Mouse (Mus musculus): Measurements from ENCODE around the gene Arhgef3. TPM values are rescaled to one million over a fixed set of nuclear protein-coding genes. Genes with fewer than 3 reads are reported as not detected.
"Not testable (repeated sequence)": the region's sequence is repeated elsewhere in the genome, so short reads cannot be mapped to it uniquely, and the experiment has no call there.

The Arhgef3 gene
- polyA plus RNA-seq, 2 experiments: 2.6 to 5.4 TPM

- TF ChIP-seq CTCF (IDR thresholded peaks at IDR 0.05; ENCODE audit: low read depth): no peak
- no peak for TF ChIP-seq EP300 (IDR thresholded peaks at IDR 0.05; ENCODE audit: low read depth)
- Histone ChIP-seq H3K9me3 (ENCODE audit: control insufficient read depth, low read length) (no peaks in the 10 kb centered on the region), H3K9ac (replicated peaks) (no peak overlapping the region), H3K27ac (no peak overlapping the region), H3K27me3 (ENCODE audit: control insufficient read depth, insufficient read depth, low read length) (no peaks in the 10 kb centered on the region), H3K36me3 (replicated peaks; ENCODE audit: control insufficient read depth, insufficient read depth, low read depth) (no peaks in the 10 kb centered on the region), H3K4me2 (ENCODE audit: low read depth) (no peak overlapping the region), H3K4me3 (ENCODE audit: insufficient read depth in 1 of 2, low read depth in 2 of 2, low read length in 2 of 2) (no peak overlapping the region), H3K4me1 (replicated peaks; ENCODE audit: control insufficient read depth in 2 of 2, insufficient read depth in 2 of 2, low read length in 1 of 2) (peaks cover 0 to 4% of the 10 kb centered on the region in 2 experiments; a peak in 1 of 4 replicates)
- 34% methylated on average over 2 of the region's 2 CpGs for WGBS (ENCODE audit: insufficient replicate concordance)
- DNase-seq (ENCODE audit: low read depth in 3 of 3, low spot score in 3 of 3) (no peak), ATAC-seq (ENCODE audit: insufficient read depth) (no peak)
These were observed 128.1 kb downstream of the Arhgef3 start for GRCm38 (mm10) chr14:27242769-27243168.

DNA sequence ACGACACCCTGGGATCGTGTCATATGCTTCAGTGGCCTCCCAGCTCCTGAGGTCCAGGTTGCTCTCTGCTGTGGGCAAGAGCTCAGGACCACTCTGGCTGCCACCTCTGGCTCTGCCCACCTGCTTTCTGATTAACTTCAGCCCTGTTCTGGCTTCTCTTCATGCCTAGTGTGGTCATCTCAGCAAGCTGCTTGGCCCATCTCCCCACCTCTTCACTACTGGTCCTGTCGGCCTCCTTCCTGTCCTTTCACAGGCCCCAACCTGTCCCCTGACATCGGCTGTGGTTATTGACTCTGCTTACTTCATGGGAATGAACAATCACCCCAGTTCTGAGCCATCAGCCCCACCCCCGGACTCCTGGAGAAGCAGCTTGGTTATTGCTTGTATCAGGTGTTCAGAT lies 128.9 kb downstream of the Arhgef3 start:
- Histone ChIP-seq H3K36me3 (replicated peaks; ENCODE audit: control insufficient read depth, insufficient read depth, low read depth) (no peaks in the 10 kb centered on the region), H3K4me3 (ENCODE audit: insufficient read depth in 1 of 2, low read depth in 2 of 2, low read length in 2 of 2) (no peak overlapping the region), H3K9ac (replicated peaks) (no peak overlapping the region), H3K4me1 (replicated peaks; ENCODE audit: control insufficient read depth in 2 of 2, insufficient read depth in 2 of 2, low read length in 1 of 2) (no peaks in the 10 kb centered on the region), H3K4me2 (ENCODE audit: low read depth) (no peak overlapping the region), H3K27me3 (ENCODE audit: control insufficient read depth, insufficient read depth, low read length) (no peaks in the 10 kb centered on the region), H3K9me3 (ENCODE audit: control insufficient read depth, low read length) (no peaks in the 10 kb centered on the region), H3K27ac (no peak overlapping the region)
- 52% methylated on average over 5 of the region's 5 CpGs for WGBS (ENCODE audit: insufficient replicate concordance)
- TF ChIP-seq CTCF (IDR thresholded peaks at IDR 0.05; ENCODE audit: low read depth) (no peak), EP300 (IDR thresholded peaks at IDR 0.05; ENCODE audit: low read depth) (no peak)
- ATAC-seq (ENCODE audit: insufficient read depth): no peak
- DNase-seq (ENCODE audit: low read depth in 3 of 3, low spot score in 3 of 3): no peak

DNA sequence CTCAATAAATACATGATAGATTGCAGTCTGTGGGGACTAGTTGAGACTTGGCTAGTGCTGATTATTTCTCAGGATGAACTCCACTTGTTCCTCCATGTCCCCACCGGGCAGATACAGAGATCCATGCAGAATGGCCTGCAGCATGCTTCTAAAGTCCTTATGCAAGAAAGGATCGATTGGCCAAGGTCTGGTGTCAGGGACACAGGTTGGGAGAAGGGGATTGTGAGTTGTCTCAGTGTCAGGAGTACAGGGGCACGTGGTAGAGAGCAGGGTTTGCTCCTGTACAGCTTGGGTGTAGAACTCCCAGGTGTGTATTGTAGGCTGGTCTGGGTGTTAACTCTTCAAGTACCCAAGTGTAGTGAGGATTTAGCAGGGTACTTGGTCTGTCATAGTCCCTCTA lies 130.2 kb downstream of the Arhgef3 start:
- no peak for ATAC-seq (ENCODE audit: insufficient read depth)
- Histone ChIP-seq H3K4me2 (ENCODE audit: low read depth) (no peak overlapping the region), H3K27me3 (ENCODE audit: control insufficient read depth, insufficient read depth, low read length) (no peaks in the 10 kb centered on the region), H3K27ac (no peak overlapping the region), H3K36me3 (replicated peaks; ENCODE audit: control insufficient read depth, insufficient read depth, low read depth) (no peaks in the 10 kb centered on the region), H3K4me1 (replicated peaks; ENCODE audit: control insufficient read depth in 2 of 2, insufficient read depth in 2 of 2, low read length in 1 of 2) (no peaks in the 10 kb centered on the region), H3K9ac (replicated peaks) (no peak overlapping the region), H3K4me3 (ENCODE audit: insufficient read depth in 1 of 2, low read depth in 2 of 2, low read length in 2 of 2) (no peak overlapping the region), H3K9me3 (ENCODE audit: control insufficient read depth, low read length) (no peaks in the 10 kb centered on the region)
- TF ChIP-seq CTCF (IDR thresholded peaks at IDR 0.05; ENCODE audit: low read depth) (no peak), EP300 (IDR thresholded peaks at IDR 0.05; ENCODE audit: low read depth) (no peak)
- 43% methylated on average over 3 of the region's 3 CpGs for WGBS (ENCODE audit: insufficient replicate concordance)
- DNase-seq (ENCODE audit: low read depth in 3 of 3, low spot score in 3 of 3): no peak

GRCm38 (mm10) chr14:27246424-27246823 lies 131.7 kb downstream of the Arhgef3 start:
- no peaks in the 10 kb centered on the region for H3K27me3 ChIP-seq (ENCODE audit: control insufficient read depth, insufficient read depth, low read length)
- no peak for DNase-seq (ENCODE audit: low read depth in 3 of 3, low spot score in 3 of 3)
- H3K9me3 ChIP-seq (ENCODE audit: control insufficient read depth, low read length): no peaks in the 10 kb centered on the region
- H3K9ac ChIP-seq (replicated peaks): no peak overlapping the region
- no peak overlapping the region for H3K27ac ChIP-seq
- ATAC-seq (ENCODE audit: insufficient read depth): no peak
- no peaks in the 10 kb centered on the region for H3K36me3 ChIP-seq (replicated peaks; ENCODE audit: control insufficient read depth, insufficient read depth, low read depth)
- no peak overlapping the region for H3K4me3 ChIP-seq (ENCODE audit: insufficient read depth in 1 of 2, low read depth in 2 of 2, low read length in 2 of 2)
- TF ChIP-seq EP300 (IDR thresholded peaks at IDR 0.05; ENCODE audit: low read depth): no peak
- TF ChIP-seq CTCF (IDR thresholded peaks at IDR 0.05; ENCODE audit: low read depth): no peak
- no peaks in the 10 kb centered on the region for H3K4me1 ChIP-seq (replicated peaks; ENCODE audit: control insufficient read depth in 2 of 2, insufficient read depth in 2 of 2, low read length in 1 of 2)
- no peak overlapping the region for H3K4me2 ChIP-seq (ENCODE audit: low read depth)
- 58% methylated on average over 5 of the region's 5 CpGs for WGBS (ENCODE audit: insufficient replicate concordance)

- not testable (repeated sequence) for H3K36me3 ChIP-seq (replicated peaks; ENCODE audit: control insufficient read depth, insufficient read depth, low read depth); H3K4me2 ChIP-seq (ENCODE audit: low read depth); H3K9me3 ChIP-seq (ENCODE audit: control insufficient read depth, low read length); H3K27me3 ChIP-seq (ENCODE audit: control insufficient read depth, insufficient read depth, low read length); ATAC-seq (ENCODE audit: insufficient read depth); DNase-seq (ENCODE audit: low read depth in 3 of 3, low spot score in 3 of 3); H3K9ac ChIP-seq (replicated peaks); H3K27ac ChIP-seq; H3K4me1 ChIP-seq (replicated peaks; ENCODE audit: control insufficient read depth in 2 of 2, insufficient read depth in 2 of 2, low read length in 1 of 2); H3K4me3 ChIP-seq (ENCODE audit: insufficient read depth in 1 of 2, low read depth in 2 of 2, low read length in 2 of 2)
- 75% methylated on average over 10 of the region's 10 CpGs for WGBS (ENCODE audit: insufficient replicate concordance)
These were observed 132.2 kb downstream of the Arhgef3 start for GRCm38 (mm10) chr14:27246948-27247347.
